16 mouse cellular contexts compared by ENCODE assay signal in the genomic region with DNA sequence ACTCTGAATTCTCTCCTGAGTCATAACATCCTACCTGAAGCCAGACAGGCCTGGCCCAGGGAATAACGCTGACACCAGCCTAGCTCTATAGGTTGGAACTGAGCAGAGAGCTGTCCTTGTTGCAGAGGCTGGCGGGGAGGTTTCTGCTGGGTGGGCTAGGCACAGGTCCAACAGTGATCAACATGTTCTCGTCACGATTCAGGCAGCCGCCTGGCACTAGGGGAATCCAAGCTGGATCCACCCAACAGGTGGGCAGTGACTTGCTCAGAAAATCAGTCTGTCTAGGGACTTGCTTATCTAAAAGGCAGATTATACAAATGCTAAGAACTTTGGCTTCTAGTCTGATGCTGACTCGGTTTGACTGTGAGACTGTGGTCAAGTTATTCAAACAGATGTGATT.
DNase-seq lines count a peak whose midpoint lies in the region; ATAC-seq and TF ChIP-seq lines count a peak whose summit lies in the region.
"Had no signal": no experiment of that assay in that cellular context is flagged by ENCODE, and none has a peak within 500 bp of the region (broad histone marks: within the 10 kb centered on the region; RNA-seq: fewer than 3 reads in every experiment).

No protein-coding gene starts in this region.

- peak; percentile 33 for DNase-seq in layer of hippocampus, adult 11-12 months (ENCODE audit: low spot score)
- DNase-seq in layer of hippocampus, adult 9-10 months (ENCODE audit: low spot score): no peak
- peak; percentile 58 for DNase-seq in layer of hippocampus, adult 9-11 months
- peak; percentile 39 to 40 for DNase-seq in right cerebral cortex, adult 2 months (ENCODE audit: low spot score in 2 of 2)
- DNase-seq in urinary bladder, postnatal 10 days (ENCODE audit: low spot score): no peak
- DNase-seq in thymus, postnatal 0 days (ENCODE audit: low spot score): no peak
- DNase-seq: cerebellum, postnatal 25 days; gastrocnemius, postnatal 14 days; lung, postnatal 14 days; thymus, postnatal 14 days had no signal

- no peak for TF ChIP-seq POLR2A in embryonic fibroblast, embryonic 13.5 days (IDR thresholded peaks at IDR 0.05; ENCODE audit: low read depth, low read length)

- H3K4me3 ChIP-seq in embryonic fibroblast, embryonic 13.5 days (ENCODE audit: insufficient read depth, low read length): no peak overlapping the region
- H3K4me3 ChIP-seq: embryonic facial prominence, embryonic 12.5 days; heart, embryonic 10.5 days; limb, embryonic 12.5 days; liver, embryonic 15.5 days had no signal

- TF ChIP-seq CTCF in embryonic fibroblast, embryonic 13.5 days (IDR thresholded peaks at IDR 0.05; ENCODE audit: borderline replicate concordance, insufficient read depth, low read length): no peak

- ATAC-seq in monocyte, adult 5-6 weeks (replicated peaks; ENCODE audit: insufficient number of reproducible peaks, low FRiP score, low TSS enrichment, poor library complexity, severe bottlenecking): no peak

- H3K4me1 ChIP-seq in embryonic fibroblast, embryonic 13.5 days (ENCODE audit: control insufficient read depth, insufficient read depth, low read length): no peaks in the 10 kb centered on the region; the same call in 1 of the 2 replicates
- H3K4me1 ChIP-seq: embryonic facial prominence, embryonic 12.5 days; heart, embryonic 10.5 days; limb, embryonic 12.5 days; liver, embryonic 15.5 days had no signal

- peak overlapping the region; percentile 41; the same call in 1 of the 2 replicates for H3K27ac ChIP-seq in embryonic fibroblast, embryonic 13.5 days (ENCODE audit: insufficient read depth, low read length)
- H3K27ac ChIP-seq: embryonic facial prominence, embryonic 12.5 days; heart, embryonic 10.5 days; limb, embryonic 12.5 days; liver, embryonic 15.5 days had no signal

Comparison
In these comparisons a context has a peak if more than half of its experiments do, and no peak if none do; other contexts are left out.
1. DNase-seq: peak in layer of hippocampus, adult 11-12 months (single experiment), layer of hippocampus, adult 9-11 months (single experiment) and right cerebral cortex, adult 2 months (2 of 2); none in layer of hippocampus, adult 9-10 months (single experiment), urinary bladder, postnatal 10 days (single experiment) and thymus, postnatal 0 days (single experiment).